Mouse (Mus musculus): ENCODE data around the gene Prc1.
"Not testable (repeated sequence)": the region's sequence is repeated elsewhere in the genome, so short reads cannot be mapped to it uniquely, and the experiment has no call there.

DNA sequence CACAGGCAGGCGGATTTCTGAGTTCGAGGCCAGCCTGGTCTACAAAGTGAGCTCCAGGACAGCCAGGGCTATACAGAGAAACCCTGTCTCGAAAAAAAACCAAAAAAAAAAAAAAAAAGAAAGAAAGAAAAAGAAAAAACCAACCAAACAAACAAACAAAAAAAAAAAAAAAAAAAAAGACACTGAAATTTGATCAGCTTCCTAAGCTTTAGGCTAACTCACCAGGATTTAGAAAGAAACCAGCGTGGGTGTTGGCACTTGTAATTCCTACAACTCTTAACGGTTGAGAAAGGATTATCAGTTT lies 30.5 kb downstream of the Prc1 start:
- TF ChIP-seq CTCF (IDR thresholded peaks at IDR 0.05; ENCODE audit: low read depth, low read length); GATA1 (IDR thresholded peaks at IDR 0.05; ENCODE audit: borderline replicate concordance, low read length): not testable (repeated sequence)

All from G1E (cell line).